Mouse (Mus musculus): ENCODE measurements at regions not wholly inside any gene's neighbourhood (a gene's known extent, or its start where the extent isn't known, plus 50 kb on each side); places are given as distances from the start of the nearest gene placed in this dataset.
A peak's percentile ranks its signal among the peaks of the same experiment; 100 is the strongest.

DNA sequence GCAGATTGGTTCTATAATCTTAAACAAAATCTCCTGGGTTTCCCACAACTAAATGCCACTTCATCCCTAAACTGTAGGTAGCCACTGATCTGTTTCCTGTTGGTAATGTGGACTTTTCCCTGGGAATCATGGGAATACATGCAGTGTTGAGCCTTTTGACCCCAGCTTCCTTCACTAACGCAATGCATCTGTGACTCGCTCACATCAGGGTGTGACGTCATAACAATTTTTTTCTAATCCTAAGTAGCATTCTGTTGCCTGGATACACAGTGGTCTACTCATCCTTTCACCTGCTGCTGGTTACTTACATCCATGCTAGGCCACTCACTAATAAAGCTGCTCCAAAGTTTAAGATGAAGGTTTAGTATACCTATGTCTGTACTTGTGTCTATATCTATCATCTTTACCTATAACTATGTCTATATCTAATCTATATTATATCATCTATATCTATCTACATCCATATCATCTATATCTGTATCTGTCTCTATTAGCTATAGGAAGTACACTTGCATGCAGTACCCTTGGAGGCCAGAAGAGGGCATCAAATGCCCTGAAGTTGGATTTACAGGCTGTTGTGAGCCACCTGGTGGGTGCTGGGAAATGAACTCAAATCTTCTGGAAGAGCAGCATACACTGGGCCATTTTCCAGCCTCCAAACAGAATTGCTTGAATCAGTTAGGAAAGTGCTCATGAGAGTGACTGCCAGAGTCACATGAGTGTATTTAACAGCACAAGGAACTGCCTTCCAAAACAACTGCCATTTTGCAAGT, 157.5 kb upstream of the Rpl34 start:
- DNase-seq (ENCODE audit: low spot score), result peak; percentile 63

GRCm38 (mm10) chr3:130885974-130886373, 155.8 kb upstream of the Rpl34 start:
- no peak for DNase-seq (ENCODE audit: low spot score)

DNA sequence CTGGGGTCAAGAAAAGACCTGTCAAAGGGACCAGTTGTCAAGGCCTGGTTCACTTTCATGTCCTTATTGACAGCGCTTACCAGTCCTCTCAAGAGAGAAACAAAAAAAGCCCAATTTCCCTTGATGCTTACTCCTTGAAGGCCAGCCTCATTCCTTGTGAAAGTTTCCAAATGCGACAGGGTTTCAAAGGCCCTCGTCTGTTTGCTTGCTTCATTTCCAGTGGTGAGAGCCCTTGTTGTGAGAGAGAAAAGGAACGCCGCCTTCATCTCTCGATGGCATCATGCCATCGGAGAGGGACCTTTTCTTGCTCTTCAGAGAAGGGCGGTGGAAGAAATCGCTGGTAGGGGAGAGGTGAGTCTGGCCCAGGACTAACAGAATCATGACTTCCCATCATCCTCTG, 154.2 kb upstream of the Rpl34 start:
- no peak for DNase-seq (ENCODE audit: low spot score)

DNA sequence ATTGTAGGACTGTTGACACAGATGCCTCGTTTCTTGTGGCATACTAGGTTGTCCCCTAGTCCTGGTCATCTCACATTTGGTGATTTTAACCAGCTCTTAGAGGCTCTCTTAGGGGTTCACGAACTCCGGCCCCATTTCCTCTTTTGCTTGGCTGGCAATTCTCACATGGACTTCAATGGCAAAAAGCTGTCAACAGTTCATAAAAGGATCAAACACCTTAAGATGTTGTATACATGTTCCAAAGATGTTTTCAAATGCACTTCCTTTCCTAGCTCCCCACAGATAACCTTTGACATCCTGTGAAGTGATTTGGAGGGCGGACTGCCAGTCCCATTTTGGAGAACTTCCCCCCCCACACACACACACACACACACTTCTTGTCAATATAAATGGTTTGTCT, 153.7 kb upstream of the Rpl34 start:
- no peak for DNase-seq (ENCODE audit: low spot score)

GRCm38 (mm10) chr3:130883319-130883718, 153.1 kb upstream of the Rpl34 start:
- DNase-seq (ENCODE audit: low spot score), result no peak

DNA sequence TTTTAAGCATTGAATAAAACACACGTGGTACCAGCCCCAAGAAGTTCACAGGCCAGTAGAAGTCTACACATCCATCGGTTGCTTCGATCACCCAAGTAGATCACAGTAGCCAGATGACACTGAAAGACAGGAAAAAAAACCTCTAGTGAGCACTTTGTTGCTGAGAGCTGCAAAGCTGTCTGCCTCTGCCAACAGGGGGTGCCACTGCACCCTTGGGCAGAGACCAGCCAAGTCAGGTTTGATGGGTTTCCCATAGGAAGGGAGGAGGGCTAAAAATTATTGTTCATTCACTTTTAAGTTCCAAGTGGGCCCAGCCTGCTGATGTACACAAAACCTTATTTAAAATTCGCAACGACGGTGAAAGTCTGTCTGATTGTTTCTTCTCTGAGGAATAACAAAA, 150.3 kb upstream of the Rpl34 start:
- DNase-seq (ENCODE audit: low spot score), result no peak

GRCm38 (mm10) chr3:130879463-130879862, 149.3 kb upstream of the Rpl34 start:
- DNase-seq (ENCODE audit: low spot score), result peak; percentile 7

DNA sequence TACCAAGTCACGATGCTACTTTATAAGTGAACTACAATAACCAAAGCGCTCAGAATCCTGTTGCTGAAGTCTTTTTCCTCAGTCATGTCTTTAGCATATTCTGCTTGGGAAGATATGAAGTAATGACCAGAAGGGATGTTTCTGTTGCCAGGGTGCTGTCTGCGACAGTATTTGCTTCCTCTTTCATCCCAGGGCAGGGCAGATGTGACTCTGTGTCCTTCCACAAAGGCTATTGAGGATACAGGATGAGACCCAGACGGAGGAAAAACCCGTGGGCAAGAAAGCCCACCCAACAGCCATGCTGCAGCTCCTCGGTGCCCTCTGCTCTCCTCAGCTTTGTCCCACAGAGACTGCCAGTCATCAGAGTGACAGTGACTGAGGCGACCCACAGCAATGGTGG, 148.6 kb upstream of the Rpl34 start:
- no peak for DNase-seq (ENCODE audit: low spot score)

GRCm38 (mm10) chr3:130877981-130878380, 147.8 kb upstream of the Rpl34 start:
- no peak for DNase-seq (ENCODE audit: low spot score)

DNA sequence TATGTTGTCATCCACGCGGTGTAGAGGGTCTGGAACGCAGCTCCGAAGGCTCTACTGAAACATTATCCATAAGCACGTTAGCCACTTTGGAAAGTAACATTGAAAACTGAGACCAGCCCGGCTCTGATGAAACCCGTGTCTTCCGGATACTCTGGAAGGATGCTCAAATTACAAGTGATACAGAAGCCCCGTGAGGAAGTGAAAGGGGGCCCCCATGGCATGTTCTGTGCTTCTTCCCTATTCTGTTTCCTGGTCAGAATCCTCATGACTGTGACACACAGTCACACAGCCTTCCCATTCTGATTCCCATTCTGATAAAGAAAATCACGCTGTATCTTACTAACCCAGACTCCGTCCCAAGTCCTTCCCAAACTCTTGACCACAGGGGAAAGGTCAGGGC, 143.5 kb upstream of the Rpl34 start:
- DNase-seq (ENCODE audit: low spot score), result no peak

GRCm38 (mm10) chr3:130866952-130867632, 136.9 kb upstream of the Rpl34 start:
- DNase-seq (ENCODE audit: low spot score), result no peak

DNA sequence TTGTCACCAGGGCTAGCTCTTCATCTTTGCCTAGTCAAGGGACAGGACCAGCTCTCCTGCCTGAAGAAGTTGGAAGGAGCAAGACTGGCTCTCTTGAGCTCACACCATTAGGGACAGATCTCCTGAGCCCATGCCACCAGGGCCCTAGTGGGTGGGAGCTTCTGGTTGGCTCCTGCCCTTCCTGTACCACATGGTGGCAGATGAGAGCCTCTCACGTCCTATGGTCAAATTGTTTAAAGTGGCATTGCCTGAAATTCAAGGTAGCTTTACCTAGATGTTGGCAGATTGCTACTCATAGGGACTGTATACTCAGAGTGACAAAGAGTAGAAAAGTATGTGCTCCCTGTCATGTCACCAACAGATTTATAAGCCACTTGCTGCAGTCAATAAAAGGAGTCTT, 134.6 kb upstream of the Rpl34 start:
- DNase-seq (ENCODE audit: low spot score), result no peak

DNA sequence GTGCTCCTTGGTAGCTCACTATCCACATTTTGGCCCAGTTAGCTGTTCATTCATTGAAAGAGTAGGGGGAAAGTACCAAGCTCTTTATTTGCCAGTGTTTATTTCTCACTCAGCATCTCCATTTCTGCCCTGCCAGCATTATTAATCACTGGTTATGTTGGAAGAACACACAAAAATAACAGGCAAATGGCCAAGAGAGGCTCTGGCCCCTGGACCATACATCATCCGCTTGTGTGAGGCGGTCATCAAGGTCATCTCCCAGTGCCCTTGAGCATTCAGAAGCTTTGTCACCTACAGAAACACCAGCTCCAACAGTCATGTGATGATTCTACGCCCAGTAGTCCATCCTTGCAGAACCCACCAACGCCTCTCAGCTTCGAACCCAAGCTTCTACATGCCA, 133.2 kb upstream of the Rpl34 start:
- DNase-seq (ENCODE audit: low spot score), result no peak

DNA sequence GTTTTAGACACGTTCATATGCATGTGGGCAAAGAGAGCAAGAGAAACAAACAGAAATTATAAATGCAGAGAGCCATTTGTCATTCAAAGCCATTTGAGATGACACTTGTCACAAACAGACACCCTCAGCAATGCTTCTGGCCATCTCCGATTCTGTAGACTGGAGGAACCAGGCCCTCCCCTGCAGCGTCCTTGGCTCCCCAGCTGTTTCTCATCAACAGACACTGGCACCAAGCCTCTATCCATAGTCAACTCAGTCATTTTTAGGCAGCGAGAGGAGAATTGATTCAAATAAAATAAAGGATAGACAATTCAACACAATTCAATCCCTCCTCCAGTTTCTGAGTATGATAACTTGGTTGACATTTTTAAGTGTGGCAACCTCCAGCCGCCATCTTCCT, 130.1 kb upstream of the Rpl34 start:
- no peak for DNase-seq (ENCODE audit: low spot score)

- no peak for DNase-seq (ENCODE audit: low spot score)
Measured at GRCm38 (mm10) chr3:130853866-130854265, 123.7 kb upstream of the Rpl34 start.

DNA sequence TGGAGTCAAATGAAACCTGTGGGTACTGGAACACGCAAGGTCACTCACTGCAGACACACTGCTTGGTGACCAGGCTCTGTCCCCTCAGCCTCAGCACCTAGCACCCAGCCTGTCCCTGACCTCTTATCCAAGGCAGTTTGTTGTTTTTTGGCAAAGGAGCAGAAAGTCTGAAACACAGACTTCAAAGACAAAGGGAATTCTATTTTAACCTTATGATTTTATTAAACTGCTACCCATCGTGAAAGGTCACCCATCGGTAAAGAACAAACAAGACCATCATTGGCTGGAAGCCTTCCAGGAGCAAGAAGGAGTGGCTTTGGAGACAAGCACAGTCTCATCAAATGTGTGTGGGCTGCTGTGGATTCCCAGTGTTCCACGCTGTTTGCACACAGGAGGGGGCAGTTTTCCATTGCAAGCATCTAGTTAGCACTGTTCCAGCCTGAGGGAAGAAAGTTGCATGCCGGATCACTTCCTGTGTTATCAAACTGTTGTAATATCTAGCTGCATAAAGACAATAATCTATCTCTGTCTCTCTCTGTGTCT, 120.6 kb upstream of the Rpl34 start:
- DNase-seq (ENCODE audit: low spot score), result no peak

- DNase-seq (ENCODE audit: low spot score), result no peak
Measured at GRCm38 (mm10) chr3:130841755-130842154, 111.6 kb upstream of the Rpl34 start.

DNA sequence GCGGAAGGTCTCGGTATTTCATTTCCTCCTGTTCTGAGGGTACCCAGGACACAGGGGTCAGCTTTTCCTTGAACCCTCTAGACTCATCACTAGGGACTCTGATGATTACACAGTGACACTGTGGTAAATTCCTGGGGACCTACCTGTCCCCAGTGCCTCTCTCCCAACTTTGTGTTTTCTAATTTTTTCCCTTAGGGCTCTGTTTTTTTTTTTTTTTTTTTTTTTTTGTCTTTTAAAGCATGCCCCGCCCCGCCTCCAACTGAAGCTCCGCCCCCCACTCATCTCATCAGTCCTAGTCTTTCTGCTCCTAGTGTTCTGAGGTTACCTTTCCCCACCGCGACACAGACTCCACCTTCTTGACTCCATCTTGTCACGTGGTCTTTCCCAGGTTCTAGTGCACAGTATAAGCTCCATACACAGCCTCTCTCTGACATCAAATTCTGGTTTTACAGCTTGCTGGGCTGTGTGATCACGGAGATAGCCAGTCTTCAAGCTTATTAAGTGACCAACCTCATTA, 109.8 kb upstream of the Rpl34 start:
- no peak for DNase-seq (ENCODE audit: low spot score)

GRCm38 (mm10) chr3:130838626-130839422, 108.6 kb upstream of the Rpl34 start:
- DNase-seq (ENCODE audit: low spot score), result no peak

DNA sequence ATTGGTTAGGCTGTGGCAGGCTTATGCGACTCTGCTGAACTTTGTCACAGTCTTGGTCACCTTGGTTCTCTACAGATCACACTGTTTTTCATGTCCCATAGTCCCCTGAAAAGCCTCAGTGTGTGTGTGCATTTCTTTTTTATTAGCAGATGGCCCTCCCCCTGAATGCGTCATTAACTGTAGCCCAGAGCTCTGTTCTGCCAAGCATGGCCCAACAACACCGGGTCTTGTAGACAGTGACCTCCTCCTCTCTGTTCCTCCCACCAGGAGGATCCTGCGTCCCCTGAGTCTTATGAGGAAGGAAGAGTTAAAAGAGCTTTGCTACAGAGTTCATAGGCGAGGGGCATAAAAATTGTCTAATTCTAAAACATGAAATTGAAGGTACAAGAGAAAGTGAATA, 103.5 kb upstream of the Rpl34 start:
- no peak for DNase-seq (ENCODE audit: low spot score)

DNA sequence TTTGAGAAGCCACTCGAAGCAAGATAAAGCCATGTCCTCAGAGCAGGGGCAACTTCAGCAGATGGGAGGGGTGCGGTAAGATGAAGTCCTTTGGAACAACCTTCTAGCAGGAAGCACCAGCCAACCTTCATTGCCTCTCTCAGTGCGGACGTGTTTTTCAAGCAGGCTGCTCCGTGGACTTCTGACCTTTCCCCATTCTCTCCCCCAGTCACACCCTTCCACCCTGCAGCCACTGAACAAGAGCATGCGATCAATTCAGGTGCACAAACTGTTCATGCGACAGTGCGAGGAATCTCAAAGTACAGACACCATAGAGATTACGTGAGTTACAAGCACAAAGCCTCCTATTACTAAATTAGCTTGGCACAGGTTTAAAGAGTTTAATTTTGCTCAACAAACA, 102.9 kb upstream of the Rpl34 start:
- DNase-seq (ENCODE audit: low spot score), result no peak

DNA sequence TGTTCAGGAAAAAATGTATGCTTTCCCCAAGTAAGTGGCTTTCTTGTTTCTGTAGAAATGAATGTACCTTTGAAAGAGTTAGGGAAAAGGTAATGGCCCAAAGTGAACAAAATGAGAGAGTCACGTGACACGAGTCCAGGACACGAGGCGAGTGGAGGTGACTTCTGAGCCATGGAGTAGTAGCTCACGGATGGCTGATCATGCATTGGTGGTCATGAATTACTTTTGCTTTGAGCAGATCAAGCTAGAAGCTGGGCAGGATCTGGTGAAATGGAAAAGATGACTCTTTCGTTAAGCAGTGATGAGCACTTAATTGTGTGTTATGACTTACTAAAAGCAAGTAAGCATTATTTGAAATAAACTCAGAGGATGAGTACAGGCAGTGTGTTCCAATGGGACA, 101.6 kb upstream of the Rpl34 start:
- DNase-seq (ENCODE audit: low spot score), result no peak

GRCm38 (mm10) chr3:130828346-130828745, 98.1 kb upstream of the Rpl34 start:
- DNase-seq (ENCODE audit: low spot score), result no peak

Measured in T-cell, adult 2 months (primary cell).